Mouse (Mus musculus): Measurements from ENCODE around the gene Smad5. TPM values are rescaled to one million over a fixed set of nuclear protein-coding genes. Genes with fewer than 3 reads are reported as not detected.

The Smad5 gene
- polyA plus RNA-seq, 1 experiment from 2014 or later: 16.3 TPM

- Histone ChIP-seq H3K36me3 (no peaks in the 10 kb centered on the region), H3K4me3 (replicated peaks) (no peak overlapping the region), H3K9me3 (replicated peaks) (no peaks in the 10 kb centered on the region), H3K4me2 (no peak overlapping the region), H3K27ac (replicated peaks) (no peak overlapping the region), H3K4me1 (peaks cover 20% of the 10 kb centered on the region), H3K9ac (replicated peaks) (no peak overlapping the region), H3K27me3 (replicated peaks) (peaks cover 29% of the 10 kb centered on the region)
- ATAC-seq (ENCODE audit: low FRiP score): no peak
- WGBS: 28% methylated on average over 6 of the region's 6 CpGs
These were observed 55.7 kb downstream of the Smad5 start for GRCm38 (mm10) chr13:56758492-56758891.

- Histone ChIP-seq H3K27me3 (replicated peaks) (no peaks in the 10 kb centered on the region; the same call in 1 of the 2 replicates), H3K4me2 (no peak overlapping the region), H3K9ac (replicated peaks) (no peak overlapping the region), H3K4me1 (peaks cover 28% of the 10 kb centered on the region), H3K4me3 (replicated peaks) (no peak overlapping the region), H3K27ac (replicated peaks) (no peak overlapping the region), H3K36me3 (no peaks in the 10 kb centered on the region), H3K9me3 (replicated peaks) (no peaks in the 10 kb centered on the region)
- no peak for ATAC-seq (ENCODE audit: low FRiP score)
- WGBS: 29% methylated on average over 13 of the region's 13 CpGs
These were observed 59.8 kb downstream of the Smad5 start for GRCm38 (mm10) chr13:56762446-56763229.

- no peaks in the 10 kb centered on the region for H3K36me3 ChIP-seq
- H3K27ac ChIP-seq (replicated peaks): no peak overlapping the region; the same call in 1 of the 2 replicates
- H3K9me3 ChIP-seq (replicated peaks): no peaks in the 10 kb centered on the region
- WGBS: 55% methylated on average over 25 of the region's 25 CpGs
- H3K4me1 ChIP-seq: peaks cover 36% of the 10 kb centered on the region
- H3K27me3 ChIP-seq (replicated peaks): no peaks in the 10 kb centered on the region
- peak overlapping the region; percentile 19 for H3K4me2 ChIP-seq
- no peak overlapping the region for H3K4me3 ChIP-seq (replicated peaks)
- H3K9ac ChIP-seq (replicated peaks): no peak overlapping the region
- ATAC-seq (ENCODE audit: low FRiP score): no peak
These were observed 62.6 kb downstream of the Smad5 start for GRCm38 (mm10) chr13:56765284-56766032.

- Histone ChIP-seq H3K9me3 (replicated peaks) (no peaks in the 10 kb centered on the region), H3K9ac (replicated peaks) (no peak overlapping the region), H3K27me3 (replicated peaks) (no peaks in the 10 kb centered on the region), H3K4me3 (replicated peaks) (no peak overlapping the region), H3K4me2 (no peak overlapping the region), H3K27ac (replicated peaks) (no peak overlapping the region), H3K36me3 (no peaks in the 10 kb centered on the region), H3K4me1 (peaks cover 40% of the 10 kb centered on the region)
- 46% methylated on average over 5 of the region's 5 CpGs for WGBS
- ATAC-seq (ENCODE audit: low FRiP score): no peak
These were observed 63.4 kb downstream of the Smad5 start for GRCm38 (mm10) chr13:56766211-56766610.

- Histone ChIP-seq H3K4me2 (no peak overlapping the region), H3K27me3 (replicated peaks) (no peaks in the 10 kb centered on the region), H3K4me3 (replicated peaks) (no peak overlapping the region), H3K36me3 (no peaks in the 10 kb centered on the region), H3K27ac (replicated peaks) (no peak overlapping the region), H3K9me3 (replicated peaks) (no peaks in the 10 kb centered on the region), H3K9ac (replicated peaks) (no peak overlapping the region), H3K4me1 (peaks cover 35% of the 10 kb centered on the region)
- ATAC-seq (ENCODE audit: low FRiP score): no peak
- 50% methylated on average over 4 of the region's 4 CpGs for WGBS
These were observed 66.6 kb downstream of the Smad5 start for GRCm38 (mm10) chr13:56769431-56769830.

GRCm38 (mm10) chr13:56770136-56770578 lies 67.3 kb downstream of the Smad5 start:
- Histone ChIP-seq H3K4me2 (no peak overlapping the region), H3K27me3 (replicated peaks) (no peaks in the 10 kb centered on the region), H3K4me1 (peaks cover 39% of the 10 kb centered on the region), H3K9me3 (replicated peaks) (no peaks in the 10 kb centered on the region), H3K36me3 (no peaks in the 10 kb centered on the region), H3K4me3 (replicated peaks) (no peak overlapping the region), H3K9ac (replicated peaks) (no peak overlapping the region), H3K27ac (replicated peaks) (peak overlapping the region; percentile 30; the same call in 1 of the 2 replicates)
- 58% methylated on average over 1 of the region's 1 CpGs for whole genome bisulfite sequencing
- ATAC-seq (ENCODE audit: low FRiP score): 0 out of 2 replicates have a peak, but pooled peaks have one; percentile 6

GRCm38 (mm10) chr13:56770786-56771185 lies 68.0 kb downstream of the Smad5 start:
- peaks cover 34% of the 10 kb centered on the region for H3K4me1 ChIP-seq
- H3K27ac ChIP-seq (replicated peaks): peak overlapping the region; percentile 30; the same call in 1 of the 2 replicates
- no peak overlapping the region for H3K4me2 ChIP-seq
- no peaks in the 10 kb centered on the region for H3K27me3 ChIP-seq (replicated peaks)
- H3K4me3 ChIP-seq (replicated peaks): no peak overlapping the region
- ATAC-seq (ENCODE audit: low FRiP score): no peak
- no peaks in the 10 kb centered on the region for H3K9me3 ChIP-seq (replicated peaks)
- no peak overlapping the region for H3K9ac ChIP-seq (replicated peaks)
- 73% methylated on average over 5 of the region's 5 CpGs for WGBS
- H3K36me3 ChIP-seq: no peaks in the 10 kb centered on the region

- WGBS: 56% methylated on average over 3 of the region's 3 CpGs
- Histone ChIP-seq H3K4me2 (no peak overlapping the region), H3K4me3 (replicated peaks) (no peak overlapping the region), H3K9ac (replicated peaks) (no peak overlapping the region), H3K36me3 (no peaks in the 10 kb centered on the region), H3K27me3 (replicated peaks) (no peaks in the 10 kb centered on the region), H3K9me3 (replicated peaks) (no peaks in the 10 kb centered on the region), H3K27ac (replicated peaks) (no peak overlapping the region), H3K4me1 (peaks cover 27% of the 10 kb centered on the region)
- no peak for ATAC-seq (ENCODE audit: low FRiP score)
These were observed 69.8 kb downstream of the Smad5 start for GRCm38 (mm10) chr13:56772592-56772991.

GRCm38 (mm10) chr13:56773262-56773870 lies 70.6 kb downstream of the Smad5 start:
- no peak for ATAC-seq (ENCODE audit: low FRiP score)
- H3K9me3 ChIP-seq (replicated peaks): no peaks in the 10 kb centered on the region
- H3K27me3 ChIP-seq (replicated peaks): no peaks in the 10 kb centered on the region
- H3K4me3 ChIP-seq (replicated peaks): no peak overlapping the region
- no peaks in the 10 kb centered on the region for H3K36me3 ChIP-seq
- no peak overlapping the region for H3K27ac ChIP-seq (replicated peaks)
- WGBS: 68% methylated on average over 14 of the region's 14 CpGs
- no peak overlapping the region for H3K9ac ChIP-seq (replicated peaks)
- H3K4me2 ChIP-seq: no peak overlapping the region
- peaks cover 27% of the 10 kb centered on the region for H3K4me1 ChIP-seq

- Histone ChIP-seq H3K27me3 (replicated peaks) (no peaks in the 10 kb centered on the region), H3K36me3 (no peaks in the 10 kb centered on the region), H3K9me3 (replicated peaks) (no peaks in the 10 kb centered on the region), H3K9ac (replicated peaks) (no peak overlapping the region), H3K4me1 (peaks cover 27% of the 10 kb centered on the region), H3K4me3 (replicated peaks) (no peak overlapping the region), H3K27ac (replicated peaks) (peak overlapping the region; percentile 48), H3K4me2 (no peak overlapping the region)
- WGBS: 9% methylated on average over 5 of the region's 5 CpGs
- peak; percentile 70; the same call in 1 of the 2 replicates for ATAC-seq (ENCODE audit: low FRiP score)
These were observed 71.5 kb downstream of the Smad5 start for GRCm38 (mm10) chr13:56774304-56774703.

- H3K4me1 ChIP-seq: peaks cover 31% of the 10 kb centered on the region
- no peaks in the 10 kb centered on the region for H3K9me3 ChIP-seq (replicated peaks)
- no peaks in the 10 kb centered on the region for H3K27me3 ChIP-seq (replicated peaks)
- H3K36me3 ChIP-seq: no peaks in the 10 kb centered on the region
- H3K4me2 ChIP-seq: no peak overlapping the region
- ATAC-seq (ENCODE audit: low FRiP score): peak; percentile 54
- 40% methylated on average over 13 of the region's 13 CpGs for WGBS
- 0 out of 2 replicates have a peak overlapping the region, but pooled peaks have one; percentile 15 for H3K9ac ChIP-seq (replicated peaks)
- no peak overlapping the region for H3K4me3 ChIP-seq (replicated peaks)
- H3K27ac ChIP-seq (replicated peaks): peak overlapping the region; percentile 68
These were observed 78.1 kb downstream of the Smad5 start for GRCm38 (mm10) chr13:56780746-56781469.

All from neural tube, embryonic 15.5 days (tissue).